Mouse (Mus musculus): ENCODE measurements at regions not wholly inside any gene's neighbourhood (a gene's known extent, or its start where the extent isn't known, plus 50 kb on each side); places are given as distances from the start of the nearest gene placed in this dataset.

- no peaks in the 10 kb centered on the region for H3K36me3 ChIP-seq
- no peak overlapping the region for H3K4me3 ChIP-seq
- H3K27me3 ChIP-seq, result no peaks in the 10 kb centered on the region
- WGBS, result 50% methylated on average over 4 of the region's 4 CpGs
- no peak overlapping the region for H3K9ac ChIP-seq
- H3K27ac ChIP-seq, result no peak overlapping the region
- no peak for ATAC-seq (ENCODE audit: insufficient number of reproducible peaks, insufficient read depth, low FRiP score, low TSS enrichment, low read depth)
- peaks cover 11% of the 10 kb centered on the region for H3K4me1 ChIP-seq
- no peaks in the 10 kb centered on the region for H3K9me3 ChIP-seq
- H3K4me2 ChIP-seq, result no peak overlapping the region
Observed at GRCm38 (mm10) chr11:17324651-17325050, 67.3 kb downstream of the C1d start.

- Histone ChIP-seq H3K36me3 (no peaks in the 10 kb centered on the region), H3K27ac (no peak overlapping the region), H3K4me3 (no peak overlapping the region), H3K9me3 (no peaks in the 10 kb centered on the region), H3K4me2 (no peak overlapping the region), H3K27me3 (no peaks in the 10 kb centered on the region), H3K4me1 (peaks cover 11% of the 10 kb centered on the region), H3K9ac (no peak overlapping the region)
- no peak for ATAC-seq (ENCODE audit: insufficient number of reproducible peaks, insufficient read depth, low FRiP score, low TSS enrichment, low read depth)
- 69% methylated on average over 10 of the region's 10 CpGs for WGBS
Observed at GRCm38 (mm10) chr11:17325731-17326646, 68.6 kb downstream of the C1d start.

DNA sequence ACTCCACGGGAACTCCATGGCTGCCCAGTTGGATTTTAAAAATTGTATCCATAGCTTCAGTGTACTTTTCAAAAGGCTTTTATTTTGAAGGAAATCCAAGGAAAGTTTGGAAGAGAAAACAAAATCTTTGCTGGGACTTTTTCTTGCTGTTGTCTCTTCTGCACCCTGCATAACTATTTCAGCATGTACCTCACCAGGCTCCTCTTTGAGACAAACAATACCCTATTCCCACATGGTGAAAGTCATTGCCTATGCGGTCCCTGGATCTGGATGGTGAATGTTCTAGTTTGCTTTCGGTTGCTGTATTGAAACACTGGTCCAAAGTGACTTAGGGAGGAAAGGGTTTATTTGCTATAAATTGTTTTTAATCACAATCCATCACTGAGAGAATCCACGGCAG, 69.3 kb downstream of the C1d start:
- 47% methylated on average over 4 of the region's 4 CpGs for WGBS
- ATAC-seq (ENCODE audit: insufficient number of reproducible peaks, insufficient read depth, low FRiP score, low TSS enrichment, low read depth), result no peak

GRCm38 (mm10) chr11:17351476-17351875, 94.1 kb downstream of the C1d start:
- no peak overlapping the region for H3K9ac ChIP-seq
- ATAC-seq (ENCODE audit: insufficient number of reproducible peaks, insufficient read depth, low FRiP score, low TSS enrichment, low read depth), result no peak
- no peak overlapping the region for H3K27ac ChIP-seq
- H3K4me1 ChIP-seq, result no peaks in the 10 kb centered on the region
- no peaks in the 10 kb centered on the region for H3K27me3 ChIP-seq
- no peaks in the 10 kb centered on the region for H3K36me3 ChIP-seq
- 89% methylated on average over 1 of the region's 1 CpGs for WGBS
- no peak overlapping the region for H3K4me3 ChIP-seq
- H3K9me3 ChIP-seq, result no peaks in the 10 kb centered on the region
- no peak overlapping the region for H3K4me2 ChIP-seq

More for the DNA sequence above, 69.3 kb downstream of the C1d start:
- Histone ChIP-seq H3K36me3 (no peaks in the 10 kb centered on the region), H3K9me3 (no peaks in the 10 kb centered on the region), H3K27ac (no peak overlapping the region), H3K4me1 (peaks cover 11% of the 10 kb centered on the region), H3K27me3 (no peaks in the 10 kb centered on the region), H3K9ac (no peak overlapping the region), H3K4me2 (no peak overlapping the region), H3K4me3 (no peak overlapping the region)

- Histone ChIP-seq H3K4me3 (no peak overlapping the region), H3K27me3 (no peaks in the 10 kb centered on the region), H3K36me3 (no peaks in the 10 kb centered on the region), H3K4me1 (no peaks in the 10 kb centered on the region), H3K27ac (no peak overlapping the region), H3K9me3 (no peaks in the 10 kb centered on the region), H3K4me2 (no peak overlapping the region), H3K9ac (no peak overlapping the region)
- WGBS, result 74% methylated on average over 17 of the region's 17 CpGs
- no peak for ATAC-seq (ENCODE audit: insufficient number of reproducible peaks, insufficient read depth, low FRiP score, low TSS enrichment, low read depth)
Observed at GRCm38 (mm10) chr11:17352148-17353130, 95.1 kb downstream of the C1d start.

- no peak overlapping the region for H3K4me3 ChIP-seq
- ATAC-seq (ENCODE audit: insufficient number of reproducible peaks, insufficient read depth, low FRiP score, low TSS enrichment, low read depth), result no peak
- no peak overlapping the region for H3K27ac ChIP-seq
- H3K4me2 ChIP-seq, result no peak overlapping the region
- no peaks in the 10 kb centered on the region for H3K27me3 ChIP-seq
- 71% methylated on average over 1 of the region's 1 CpGs for WGBS
- no peak overlapping the region for H3K9ac ChIP-seq
- H3K4me1 ChIP-seq, result no peaks in the 10 kb centered on the region
- H3K36me3 ChIP-seq, result no peaks in the 10 kb centered on the region
- H3K9me3 ChIP-seq, result no peaks in the 10 kb centered on the region
Observed at GRCm38 (mm10) chr11:17359698-17360254, 102.4 kb downstream of the C1d start.

DNA sequence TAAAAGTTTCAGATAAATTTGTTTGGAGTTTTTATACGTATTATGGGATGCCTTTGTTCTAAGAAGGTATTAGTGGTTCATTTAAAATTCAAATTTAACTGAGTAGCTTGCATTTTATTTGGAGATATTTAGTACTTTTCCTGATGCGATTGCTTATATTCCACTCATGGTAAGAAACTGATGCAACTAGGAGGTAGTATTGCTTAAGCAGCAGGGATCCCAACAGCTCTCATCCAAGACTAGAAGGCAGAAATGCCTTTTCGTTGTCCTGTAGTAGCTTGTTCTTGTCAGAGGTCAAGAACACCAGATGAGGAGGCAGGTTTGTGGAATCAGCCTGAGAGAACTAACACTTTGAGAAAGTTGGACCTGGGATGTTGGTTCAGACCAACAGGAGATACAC, 120.5 kb downstream of the C1d start:
- H3K27me3 ChIP-seq, result no peaks in the 10 kb centered on the region
- no peak overlapping the region for H3K9ac ChIP-seq
- no peaks in the 10 kb centered on the region for H3K4me1 ChIP-seq
- ATAC-seq (ENCODE audit: insufficient number of reproducible peaks, insufficient read depth, low FRiP score, low TSS enrichment, low read depth), result no peak
- H3K27ac ChIP-seq, result no peak overlapping the region
- no peaks in the 10 kb centered on the region for H3K9me3 ChIP-seq
- no peaks in the 10 kb centered on the region for H3K36me3 ChIP-seq
- H3K4me3 ChIP-seq, result no peak overlapping the region
- 78% methylated on average over 3 of the region's 3 CpGs for WGBS
- H3K4me2 ChIP-seq, result no peak overlapping the region

GRCm38 (mm10) chr11:17386756-17387155, 129.4 kb downstream of the C1d start:
- Histone ChIP-seq H3K9ac (no peak overlapping the region), H3K36me3 (no peaks in the 10 kb centered on the region), H3K27me3 (no peaks in the 10 kb centered on the region), H3K9me3 (no peaks in the 10 kb centered on the region), H3K4me1 (no peaks in the 10 kb centered on the region), H3K4me2 (no peak overlapping the region), H3K27ac (no peak overlapping the region), H3K4me3 (no peak overlapping the region)
- no peak for ATAC-seq (ENCODE audit: insufficient number of reproducible peaks, insufficient read depth, low FRiP score, low TSS enrichment, low read depth)
- WGBS, result 88% methylated on average over 3 of the region's 3 CpGs

DNA sequence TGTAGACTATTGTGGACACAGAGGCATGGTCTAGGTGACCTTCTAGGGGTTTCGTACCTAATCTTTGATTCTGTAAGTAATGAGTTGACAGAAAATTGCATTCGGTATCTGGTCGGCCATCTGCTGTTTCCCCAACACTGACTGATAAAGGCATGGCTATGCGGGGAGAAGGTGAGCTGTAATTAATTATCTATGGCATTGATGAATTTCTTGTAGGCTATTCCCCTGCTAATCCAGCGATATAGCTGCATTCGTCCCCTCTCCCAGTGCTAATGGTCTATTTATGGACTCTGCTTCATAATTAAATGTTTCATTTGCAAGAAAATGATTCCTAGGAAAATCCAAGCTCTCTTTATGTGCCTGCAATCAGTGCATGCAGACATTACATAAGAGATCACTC, 136.5 kb downstream of the C1d start:
- H3K27ac ChIP-seq, result no peak overlapping the region

DNA sequence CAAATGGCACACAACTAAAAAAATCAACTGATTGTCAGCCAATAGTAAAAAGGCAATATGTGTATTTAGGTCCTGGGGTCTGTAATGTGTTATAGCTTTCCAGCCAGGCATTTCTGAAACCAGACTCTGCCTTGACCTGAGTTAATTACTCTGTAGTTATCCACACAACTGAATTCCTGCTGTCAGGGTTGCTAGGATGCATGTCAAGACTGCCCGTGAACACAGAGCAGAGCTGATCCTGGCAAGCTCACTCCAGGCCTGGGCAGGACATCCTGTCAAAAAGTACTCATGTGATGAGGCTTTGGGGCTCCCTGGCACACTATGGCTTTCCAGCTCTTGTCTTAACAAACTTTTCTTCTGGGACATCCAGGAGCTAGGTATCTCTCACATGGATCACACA, 157.2 kb downstream of the C1d start:
- no peak for ATAC-seq (ENCODE audit: insufficient number of reproducible peaks, insufficient read depth, low FRiP score, low TSS enrichment, low read depth)
- 7% methylated on average over 1 of the region's 1 CpGs for WGBS

More for the DNA sequence above, 136.5 kb downstream of the C1d start:
- 85% methylated on average over 6 of the region's 6 CpGs for WGBS
- H3K36me3 ChIP-seq, result no peaks in the 10 kb centered on the region
- no peaks in the 10 kb centered on the region for H3K27me3 ChIP-seq
- no peak overlapping the region for H3K9ac ChIP-seq
- H3K4me1 ChIP-seq, result no peaks in the 10 kb centered on the region
- no peak overlapping the region for H3K4me2 ChIP-seq
- no peak overlapping the region for H3K4me3 ChIP-seq
- no peak for ATAC-seq (ENCODE audit: insufficient number of reproducible peaks, insufficient read depth, low FRiP score, low TSS enrichment, low read depth)
- no peaks in the 10 kb centered on the region for H3K9me3 ChIP-seq

GRCm38 (mm10) chr11:17415144-17415543, 157.8 kb downstream of the C1d start:
- no peaks in the 10 kb centered on the region for H3K9me3 ChIP-seq
- no peaks in the 10 kb centered on the region for H3K4me1 ChIP-seq
- no peak overlapping the region for H3K27ac ChIP-seq
- H3K9ac ChIP-seq, result no peak overlapping the region
- H3K4me2 ChIP-seq, result no peak overlapping the region
- no peaks in the 10 kb centered on the region for H3K36me3 ChIP-seq
- no peak overlapping the region for H3K4me3 ChIP-seq
- no peaks in the 10 kb centered on the region for H3K27me3 ChIP-seq
- 38% methylated on average over 1 of the region's 1 CpGs for WGBS
- ATAC-seq (ENCODE audit: insufficient number of reproducible peaks, insufficient read depth, low FRiP score, low TSS enrichment, low read depth), result no peak

More for the DNA sequence above, 157.2 kb downstream of the C1d start:
- H3K27ac ChIP-seq, result no peak overlapping the region
- no peak overlapping the region for H3K9ac ChIP-seq
- no peak overlapping the region for H3K4me2 ChIP-seq
- H3K4me3 ChIP-seq, result no peak overlapping the region
- H3K36me3 ChIP-seq, result no peaks in the 10 kb centered on the region
- no peaks in the 10 kb centered on the region for H3K4me1 ChIP-seq
- no peaks in the 10 kb centered on the region for H3K27me3 ChIP-seq
- H3K9me3 ChIP-seq, result no peaks in the 10 kb centered on the region

Data from embryonic facial prominence, embryonic 13.5 days (tissue).